Mouse (Mus musculus) heart, embryonic 15.5 days (tissue): ENCODE results near the gene Khdrbs1. TPM values are rescaled to one million over a fixed set of nuclear protein-coding genes. Genes with fewer than 3 reads are reported as not detected.
A peak's percentile ranks its signal among the peaks of the same experiment; 100 is the strongest.
"Not testable (repeated sequence)": the region's sequence is repeated elsewhere in the genome, so short reads cannot be mapped to it uniquely, and the experiment has no call there.

ENCODE experiments used
- ATAC-seq: fragments of 200-750 bp; cut with Nextera tagmentation; replicated peaks from 2 replicates; pipeline ENCODE4 v1.8.0; 2017; ENCODE audit warnings: low read depth, moderate TSS enrichment; ENCODE audit not compliant: insufficient number of reproducible peaks, insufficient read depth, low FRiP score
- H3K27ac ChIP-seq: fragments of 300-500 bp; sonication (generic); 2 replicates; pipeline ENCODE4 v1.5.1; 2015; ENCODE audit warnings: mild to moderate bottlenecking, inconsistent platforms
- H3K27me3 ChIP-seq: fragments of 300-500 bp; sonication (generic); 2 replicates; pipeline ENCODE4 v1.6.1; 2015; ENCODE audit warnings: inconsistent platforms
- H3K36me3 ChIP-seq: fragments of 300-500 bp; sonication (generic); 2 replicates; pipeline ENCODE4 v1.6.1; 2015; ENCODE audit warnings: mild to moderate bottlenecking, inconsistent platforms
- H3K4me1 ChIP-seq: fragments of 300-500 bp; sonication (generic); replicated peaks from 2 replicates; pipeline ENCODE4 v1.6.1; 2015; ENCODE audit warnings: inconsistent platforms
- H3K4me2 ChIP-seq: fragments of 300-500 bp; sonication (generic); 2 replicates; pipeline ENCODE4 v1.6.1; 2015; ENCODE audit warnings: inconsistent platforms, mild to moderate bottlenecking, moderate library complexity
- H3K4me3 ChIP-seq: fragments of 300-500 bp; sonication (generic); 2 replicates; pipeline ENCODE4 v1.5.1; 2015; ENCODE audit warnings: mild to moderate bottlenecking, inconsistent platforms
- H3K9ac ChIP-seq: fragments of 300-500 bp; sonication (generic); 2 replicates; pipeline ENCODE4 v1.6.1; 2015; ENCODE audit warnings: mild to moderate bottlenecking, inconsistent platforms
- H3K9me3 ChIP-seq: fragments of 300-500 bp; sonication (generic); replicated peaks from 2 replicates; pipeline ENCODE4 v1.6.1; 2016; ENCODE audit warnings: inconsistent platforms
- WGBS: fragments of 180-500 bp; shearing (Covaris S2); methylation state at CpG from one replicate; pipeline ENCODE4 v1.1.7; 2015; ENCODE audit warnings: mixed read lengths; 5-methylcytosine and 5-hydroxymethylcytosine counted together
- polyA plus RNA-seq: library from polyadenylated mRNA; unstranded; fragments of >200 nt; fragmentation: Nextera tagmentation; extraction: Ambion mirVana; gene quantifications from 2 replicates; pipeline ENCODE4 v1.2.1, GENCODE M21; 2015

The Khdrbs1 gene
- polyA plus RNA-seq, 1 experiment from 2014 or later = 64.8 TPM

DNA sequence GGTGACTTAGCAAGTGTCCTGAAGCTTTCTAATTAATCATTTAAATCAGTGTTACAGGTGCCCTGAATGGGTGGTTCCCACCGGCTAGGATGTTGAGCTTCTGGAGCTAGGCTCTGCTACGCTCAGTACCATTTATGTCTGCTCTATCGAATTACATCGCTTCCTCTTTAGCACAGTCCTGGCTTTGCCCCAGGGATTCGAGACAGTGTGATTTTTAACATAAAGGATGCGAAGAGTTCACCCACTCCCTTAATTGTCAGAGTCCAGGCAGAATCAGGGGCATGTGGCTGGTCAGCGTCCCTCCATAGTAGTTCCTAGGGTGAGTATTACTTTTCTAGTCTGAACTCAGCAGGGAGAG is 29.2 kb upstream of the Khdrbs1 start:
- 22% methylated on average over 7 of the region's 7 CpGs for WGBS
- Histone ChIP-seq H3K4me2 (peak overlapping the region; percentile 56), H3K4me1 (peaks cover 11% of the 10 kb centered on the region), H3K36me3 (no peaks in the 10 kb centered on the region), H3K9ac (no peak overlapping the region), H3K27me3 (peaks cover 7% of the 10 kb centered on the region; the same call in 1 of the 2 replicates), H3K9me3 (no peaks in the 10 kb centered on the region), H3K27ac (no peak overlapping the region), H3K4me3 (peak overlapping the region; percentile 24)
- ATAC-seq = 0 out of 2 replicates have a peak, but pooled peaks have one; percentile 10

- Histone ChIP-seq H3K9ac (no peak overlapping the region), H3K36me3 (no peaks in the 10 kb centered on the region), H3K27me3 (peaks cover 7% of the 10 kb centered on the region; the same call in 1 of the 2 replicates), H3K4me1 (peaks cover 11% of the 10 kb centered on the region), H3K9me3 (no peaks in the 10 kb centered on the region), H3K4me2 (no peak overlapping the region), H3K27ac (no peak overlapping the region), H3K4me3 (no peak overlapping the region)
- ATAC-seq = no peak
- WGBS = 51% methylated on average over 6 of the region's 6 CpGs
Measured at GRCm38 (mm10) chr4:129770600-129770999, 28.5 kb upstream of the Khdrbs1 start.

DNA sequence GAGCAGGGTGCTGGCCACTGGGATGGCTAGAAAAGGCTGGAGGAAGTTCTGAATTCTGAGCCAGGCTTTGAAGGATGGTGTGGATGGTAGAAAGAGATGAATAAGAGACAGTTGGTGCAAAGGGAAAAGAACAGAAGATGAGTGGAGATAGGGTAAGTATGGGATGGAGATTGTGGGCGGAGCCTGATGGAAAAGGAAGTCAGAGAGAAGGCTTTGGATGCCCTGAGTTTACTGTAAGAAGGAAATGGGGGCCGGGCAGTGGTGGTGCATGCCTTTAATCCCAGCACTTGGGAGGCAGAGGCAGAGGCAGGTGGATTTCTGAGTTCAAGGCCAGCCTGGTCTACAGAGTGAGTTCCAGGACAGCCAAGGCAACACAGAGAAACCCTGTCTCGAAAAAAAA is 26.6 kb upstream of the Khdrbs1 start:
- H3K27me3 ChIP-seq, H3K9me3 ChIP-seq, H3K4me3 ChIP-seq, H3K4me2 ChIP-seq, H3K9ac ChIP-seq, H3K27ac ChIP-seq, ATAC-seq, H3K36me3 ChIP-seq: not testable (repeated sequence)
- 74% methylated on average over 3 of the region's 3 CpGs for WGBS
- H3K4me1 ChIP-seq = peaks cover 11% of the 10 kb centered on the region

GRCm38 (mm10) chr4:129767782-129768181 is 25.7 kb upstream of the Khdrbs1 start:
- peaks cover 7% of the 10 kb centered on the region; the same call in 1 of the 2 replicates for H3K27me3 ChIP-seq
- H3K4me3 ChIP-seq = no peak overlapping the region
- H3K4me1 ChIP-seq = peaks cover 11% of the 10 kb centered on the region
- no peak overlapping the region for H3K9ac ChIP-seq
- H3K4me2 ChIP-seq = no peak overlapping the region
- 78% methylated on average over 8 of the region's 8 CpGs for WGBS
- H3K36me3 ChIP-seq = no peaks in the 10 kb centered on the region
- no peaks in the 10 kb centered on the region for H3K9me3 ChIP-seq
- H3K27ac ChIP-seq = no peak overlapping the region
- no peak for ATAC-seq

DNA sequence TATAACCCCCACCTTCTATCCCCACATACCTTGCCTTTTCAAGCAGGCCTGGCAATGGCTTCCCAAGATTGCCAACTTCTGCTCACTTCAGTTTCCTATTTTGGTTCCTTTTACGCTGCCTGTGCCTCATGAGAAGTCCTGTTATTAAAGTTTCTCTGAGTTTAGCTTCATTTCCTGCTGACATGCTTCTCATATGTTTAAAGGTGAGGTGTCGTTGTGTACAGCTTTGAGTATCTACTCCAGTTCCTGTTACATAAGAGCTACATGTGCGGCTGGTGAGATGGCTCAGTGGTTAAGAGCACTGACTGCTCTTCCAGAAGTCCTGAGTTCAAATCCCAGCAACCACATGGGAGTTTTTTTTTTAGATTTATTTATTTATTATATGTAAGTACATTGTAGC is 23.2 kb upstream of the Khdrbs1 start:
- Histone ChIP-seq H3K4me2 (no peak overlapping the region), H3K9ac (no peak overlapping the region), H3K36me3 (no peaks in the 10 kb centered on the region), H3K27ac (no peak overlapping the region), H3K4me1 (no peaks in the 10 kb centered on the region), H3K9me3 (no peaks in the 10 kb centered on the region), H3K4me3 (no peak overlapping the region), H3K27me3 (no peaks in the 10 kb centered on the region)
- WGBS = 82% methylated on average over 3 of the region's 3 CpGs
- ATAC-seq = no peak

- H3K4me1 ChIP-seq, H3K27me3 ChIP-seq, ATAC-seq, H3K9me3 ChIP-seq, H3K36me3 ChIP-seq, H3K9ac ChIP-seq, H3K4me3 ChIP-seq, H3K4me2 ChIP-seq, H3K27ac ChIP-seq: not testable (repeated sequence)
- 71% methylated on average over 1 of the region's 1 CpGs for WGBS
Measured at GRCm38 (mm10) chr4:129762496-129762895, 20.4 kb upstream of the Khdrbs1 start.

DNA sequence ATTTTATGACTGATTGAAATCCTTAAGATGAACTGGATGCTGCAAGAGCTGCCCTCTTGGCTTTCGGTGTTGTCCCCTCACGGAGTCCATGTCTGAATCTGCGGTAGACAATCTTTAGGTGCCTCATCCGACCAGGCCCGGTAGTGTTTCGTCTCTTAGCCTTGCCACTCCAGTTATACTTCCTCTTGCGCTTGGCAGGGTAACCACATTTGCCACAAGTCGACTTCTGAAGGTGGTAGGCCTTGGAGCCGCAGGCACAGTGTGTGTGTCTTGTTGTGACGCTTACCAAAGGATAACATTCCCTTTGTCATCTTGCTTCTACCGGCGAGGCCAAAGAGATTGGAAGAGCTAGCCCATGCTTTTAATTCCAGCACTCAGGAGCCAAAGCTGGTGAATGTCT is 19.5 kb upstream of the Khdrbs1 start:
- no peaks in the 10 kb centered on the region for H3K27me3 ChIP-seq
- WGBS = 85% methylated on average over 12 of the region's 12 CpGs
- H3K9me3 ChIP-seq = no peaks in the 10 kb centered on the region
- H3K4me2 ChIP-seq = no peak overlapping the region
- no peak for ATAC-seq
- H3K4me1 ChIP-seq = no peaks in the 10 kb centered on the region
- H3K9ac ChIP-seq = no peak overlapping the region
- H3K36me3 ChIP-seq = no peaks in the 10 kb centered on the region
- H3K4me3 ChIP-seq = no peak overlapping the region
- no peak overlapping the region for H3K27ac ChIP-seq

DNA sequence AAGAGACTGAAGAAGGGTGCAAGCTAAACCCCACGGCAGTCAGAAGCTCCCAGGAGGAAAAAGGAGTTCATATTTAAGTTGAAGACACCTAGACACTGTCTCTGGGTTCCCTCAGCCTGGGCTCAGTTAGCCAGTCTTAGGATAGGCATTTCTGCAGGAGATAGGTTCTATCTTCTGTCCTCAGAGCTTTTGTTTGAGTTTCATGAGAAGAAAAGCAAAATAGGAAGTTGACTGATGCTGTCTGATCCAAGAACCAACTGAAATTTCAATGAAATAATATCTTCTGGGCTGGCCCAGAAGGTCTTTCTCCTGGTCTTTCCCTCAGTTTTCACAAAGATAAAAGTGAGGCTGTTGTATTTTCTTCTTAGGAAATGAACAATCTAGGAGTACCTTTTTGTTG is 13.4 kb upstream of the Khdrbs1 start:
- no peak overlapping the region for H3K4me2 ChIP-seq
- H3K27ac ChIP-seq = no peak overlapping the region
- H3K4me1 ChIP-seq = no peaks in the 10 kb centered on the region
- no peak overlapping the region for H3K9ac ChIP-seq
- ATAC-seq = no peak
- H3K27me3 ChIP-seq = no peaks in the 10 kb centered on the region
- 58% methylated on average over 1 of the region's 1 CpGs for WGBS
- H3K36me3 ChIP-seq = no peaks in the 10 kb centered on the region
- no peaks in the 10 kb centered on the region for H3K9me3 ChIP-seq
- H3K4me3 ChIP-seq = no peak overlapping the region

DNA sequence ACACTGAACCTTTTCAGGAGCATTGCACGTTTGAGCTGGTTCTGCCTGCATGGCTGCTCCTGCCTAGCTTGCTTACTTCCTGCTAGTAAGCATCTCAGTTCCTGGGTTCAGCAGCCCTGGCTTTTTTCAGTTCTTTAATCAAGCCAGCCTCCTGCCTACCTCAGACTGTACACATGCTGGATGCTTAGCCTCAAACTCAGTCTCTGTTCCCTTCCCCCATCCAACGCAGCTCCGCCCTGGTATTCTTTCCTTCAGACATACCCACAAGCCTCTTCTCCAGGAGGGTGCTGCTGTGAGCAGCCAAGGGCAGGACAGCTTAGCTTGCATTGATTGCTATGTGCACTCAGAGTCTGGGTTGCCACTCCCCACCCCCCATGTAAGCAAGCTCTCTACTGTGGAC is 12.6 kb upstream of the Khdrbs1 start:
- no peaks in the 10 kb centered on the region for H3K27me3 ChIP-seq
- no peak overlapping the region for H3K9ac ChIP-seq
- H3K4me3 ChIP-seq = no peak overlapping the region
- ATAC-seq = no peak
- H3K9me3 ChIP-seq = no peaks in the 10 kb centered on the region
- H3K27ac ChIP-seq = no peak overlapping the region
- H3K4me1 ChIP-seq = no peaks in the 10 kb centered on the region
- H3K4me2 ChIP-seq = no peak overlapping the region
- 64% methylated on average over 3 of the region's 3 CpGs for WGBS
- no peaks in the 10 kb centered on the region for H3K36me3 ChIP-seq

- no peak for ATAC-seq
- H3K9me3 ChIP-seq = no peaks in the 10 kb centered on the region
- 0 out of 2 replicates have a peak, but pooled peaks cover 3% of the 10 kb centered on the region for H3K4me1 ChIP-seq
- no peaks in the 10 kb centered on the region for H3K27me3 ChIP-seq
- no peak overlapping the region for H3K4me2 ChIP-seq
- H3K9ac ChIP-seq = no peak overlapping the region
- H3K4me3 ChIP-seq = no peak overlapping the region
- H3K27ac ChIP-seq = no peak overlapping the region
- 34% methylated on average over 5 of the region's 5 CpGs for WGBS
- H3K36me3 ChIP-seq = no peaks in the 10 kb centered on the region
Measured at GRCm38 (mm10) chr4:129750430-129750829, 8.3 kb upstream of the Khdrbs1 start.

GRCm38 (mm10) chr4:129746591-129746990 is 4.5 kb upstream of the Khdrbs1 start:
- WGBS = 74% methylated on average over 3 of the region's 3 CpGs
- no peak for ATAC-seq

GRCm38 (mm10) chr4:129746106-129746505 is 4.0 kb upstream of the Khdrbs1 start:
- Histone ChIP-seq H3K36me3 (no peaks in the 10 kb centered on the region), H3K4me2 (no peak overlapping the region), H3K27me3 (no peaks in the 10 kb centered on the region), H3K9me3 (no peaks in the 10 kb centered on the region), H3K4me1 (peaks cover 11% of the 10 kb centered on the region), H3K9ac (no peak overlapping the region), H3K27ac (no peak overlapping the region), H3K4me3 (no peak overlapping the region)
- ATAC-seq = no peak
- WGBS = 62% methylated on average over 1 of the region's 1 CpGs

More at GRCm38 (mm10) chr4:129746591-129746990, 4.5 kb upstream of the Khdrbs1 start:
- no peak overlapping the region for H3K9ac ChIP-seq
- H3K4me3 ChIP-seq = no peak overlapping the region
- no peaks in the 10 kb centered on the region for H3K36me3 ChIP-seq
- H3K4me2 ChIP-seq = no peak overlapping the region
- no peaks in the 10 kb centered on the region for H3K27me3 ChIP-seq
- peaks cover 11% of the 10 kb centered on the region for H3K4me1 ChIP-seq
- no peak overlapping the region for H3K27ac ChIP-seq
- no peaks in the 10 kb centered on the region for H3K9me3 ChIP-seq
